ENCODE assay signal across 8 mouse cellular contexts in the genomic region with DNA sequence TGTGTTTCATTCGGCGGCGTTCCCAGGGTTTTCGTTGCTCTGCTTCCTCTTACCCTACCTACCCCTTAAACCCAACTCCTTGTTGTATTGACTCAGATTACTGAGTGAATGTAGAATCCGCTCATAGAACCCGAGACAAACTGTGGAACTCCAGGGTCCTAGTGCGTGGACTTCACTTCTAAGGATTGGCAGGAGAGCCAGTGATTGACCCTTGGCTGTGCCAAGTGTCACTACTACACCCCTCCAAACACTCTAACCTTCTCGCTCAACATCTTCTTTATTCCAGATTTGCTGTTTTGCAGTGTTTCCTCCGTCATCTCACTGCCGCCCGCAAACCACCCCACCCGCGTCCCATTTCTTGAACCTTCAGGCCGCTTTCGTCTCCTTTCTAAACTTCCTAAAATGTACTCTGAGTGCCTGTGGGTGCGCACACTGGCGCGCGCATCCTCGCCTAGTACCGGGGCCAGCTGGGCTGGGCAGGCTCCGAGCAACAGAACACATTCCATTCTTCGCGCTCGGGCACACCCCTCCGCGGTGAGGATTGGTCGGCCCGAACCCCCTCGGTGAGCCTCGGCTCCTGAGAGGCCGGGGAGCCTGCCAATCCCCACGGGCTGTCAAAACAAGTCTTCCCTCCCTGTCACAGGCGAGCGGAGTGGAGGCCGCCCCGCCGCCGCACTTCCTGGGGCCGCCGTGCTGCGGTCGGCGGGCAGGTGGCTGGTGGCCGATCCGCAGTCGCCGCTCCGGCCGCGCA. TPM values are rescaled to one million over a fixed set of nuclear protein-coding genes. Genes with fewer than 3 reads are reported as not detected.
DNase-seq lines count a peak whose midpoint lies in the region; ATAC-seq and TF ChIP-seq lines count a peak whose summit lies in the region.

Gene Plcl1, plus strand, starts transcription at position 650 of the 751 bp plus-strand sequence.

- no peak within 1 kb of the TSS for H3K9ac ChIP-seq in ES-Bruce4 (ENCODE audit: low read depth, poor library complexity, severe bottlenecking)
- H3K9ac ChIP-seq in lung, embryonic 15.5 days, result peak within 1 kb of the TSS; percentile 61

- peak within 1 kb of the TSS; percentile 72 for H3K4me3 ChIP-seq in ES-Bruce4 (ENCODE audit: low read depth, low read length)
- H3K4me3 ChIP-seq in lung, embryonic 15.5 days, result peak within 1 kb of the TSS; percentile 71
- peak within 1 kb of the TSS; percentile 79 for H3K4me3 ChIP-seq in olfactory bulb, adult 2 months (ENCODE audit: insufficient read depth, low read depth, low read length)

- peak; percentile 93 to 95 for DNase-seq in cerebellum, adult 18-20 months
- peak; percentile 91 for DNase-seq in forelimb bud, embryonic 11.5 days (ENCODE audit: low read depth, low spot score)
- peak; percentile 94 for DNase-seq in layer of hippocampus, adult 9-10 months (ENCODE audit: low spot score)
- DNase-seq in thymus, adult 18-20 months, result peak; percentile 96

- ATAC-seq in hematopoietic stem cell, adult 5-6 weeks (replicated peaks in 1 of 2; ENCODE audit: insufficient read depth in 1 of 2, low FRiP score in 2 of 2, low TSS enrichment in 1 of 2, low read depth in 1 of 2, poor library complexity in 2 of 2, severe bottlenecking in 2 of 2), result peak; percentile 99
- ATAC-seq in lung, embryonic 15.5 days (ENCODE audit: borderline replicate concordance, extremely low read depth, low FRiP score, low TSS enrichment), result peak; percentile 99

- no peak for TF ChIP-seq POLR2A in ES-Bruce4 (IDR thresholded peaks at IDR 0.05; ENCODE audit: insufficient read depth, low read length)
- TF ChIP-seq POLR2A in olfactory bulb, adult 2 months (IDR thresholded peaks at IDR 0.05; ENCODE audit: insufficient read depth, low read depth, low read length), result peak; percentile 44; the same call in 1 of the 2 replicates

- no peak for TF ChIP-seq EP300 in ES-Bruce4 (IDR thresholded peaks at IDR 0.05; ENCODE audit: insufficient read depth, low read depth, low read length)

- 2% methylated on average over 50 of the region's 51 CpGs for WGBS in lung, embryonic 15.5 days
- 1% methylated on average over 51 of the region's 51 CpGs for WGBS in olfactory bulb, adult 2 months

- H3K27ac ChIP-seq in ES-Bruce4 (ENCODE audit: insufficient read depth, low read length), result no peak within 1 kb of the TSS
- peak within 1 kb of the TSS; percentile 81 for H3K27ac ChIP-seq in lung, embryonic 15.5 days
- H3K27ac ChIP-seq in olfactory bulb, adult 2 months (ENCODE audit: insufficient read depth, low read depth, low read length), result peak within 1 kb of the TSS; percentile 15; the same call in 1 of the 2 replicates

- peak within 1 kb of the TSS; percentile 100 for H3K4me2 ChIP-seq in lung, embryonic 15.5 days

- H3K9me3 ChIP-seq in ES-Bruce4 (replicated peaks; ENCODE audit: control insufficient read depth, insufficient read depth, low read length, poor library complexity, severe bottlenecking), result no peaks in the 10 kb centered on the region
- no peaks in the 10 kb centered on the region for H3K9me3 ChIP-seq in lung, embryonic 15.5 days

- no peak for TF ChIP-seq CTCF in ES-Bruce4 (IDR thresholded peaks at IDR 0.05; ENCODE audit: low read depth, low read length)
- no peak for TF ChIP-seq CTCF in olfactory bulb, adult 2 months (IDR thresholded peaks at IDR 0.05; ENCODE audit: insufficient read depth, low read depth, low read length)

- H3K4me1 ChIP-seq in ES-Bruce4 (ENCODE audit: control insufficient read depth, insufficient read depth, low read length), result no peaks in the 10 kb centered on the region
- H3K4me1 ChIP-seq in lung, embryonic 15.5 days, result peaks cover 20% of the 10 kb centered on the region
- peaks cover 5% of the 10 kb centered on the region; the same call in 1 of the 2 replicates for H3K4me1 ChIP-seq in olfactory bulb, adult 2 months (ENCODE audit: control insufficient read depth, insufficient read depth, low read length)

- H3K27me3 ChIP-seq in ES-Bruce4 (ENCODE audit: control insufficient read depth, insufficient read depth, low read length, poor library complexity, severe bottlenecking), result peaks cover 9% of the 10 kb centered on the region
- peaks cover 9% of the 10 kb centered on the region; the same call in 1 of the 2 replicates for H3K27me3 ChIP-seq in lung, embryonic 15.5 days

- no peaks in the 10 kb centered on the region for H3K36me3 ChIP-seq in ES-Bruce4 (ENCODE audit: control insufficient read depth, insufficient read depth, low read length, poor library complexity, severe bottlenecking)
- H3K36me3 ChIP-seq in lung, embryonic 15.5 days, result no peaks in the 10 kb centered on the region

RNA-seq across cellular contexts. Expression of gene Plcl1, which starts in this region (rescaled TPM):
- polyA plus RNA-seq in ES-Bruce4 (2011; ENCODE audit: insufficient read depth, insufficient read length, low read depth, missing spikeins), result 0.17 and 0.52 TPM in 2 replicates
- 2.6 and 3.3 TPM in 2 replicates for total RNA-seq in hematopoietic stem cell, adult 5-6 weeks (2017)
- 2.0 and 2.2 TPM in 2 replicates for polyA plus RNA-seq in lung, embryonic 15.5 days (2015; fragmentation: Nextera tagmentation; extraction: Ambion mirVana)
- not detected in 2 replicates for polyA plus RNA-seq in olfactory bulb, adult 2 months (2012; ENCODE audit: insufficient read depth, insufficient read length, low replicate concordance, missing spikeins)
